Comparison of ENCODE assay signal across 19 mouse cellular contexts in genomic region chr5:65488725-65489124, GRCm38 (mm10). TPM values are rescaled to one million over a fixed set of nuclear protein-coding genes. Genes with fewer than 3 reads are reported as not detected.
DNase-seq lines count a peak whose midpoint lies in the region; TF ChIP-seq lines count a peak whose summit lies in the region.
"Had no signal": no experiment of that assay in that cellular context is flagged by ENCODE, and none has a peak within 500 bp of the region (broad histone marks: within the 10 kb centered on the region; RNA-seq: fewer than 3 reads in every experiment).

No protein-coding gene starts in this region.

- H3K4me1 ChIP-seq in bone marrow, adult 2 months (ENCODE audit: control insufficient read depth, insufficient read depth, low read length), result peaks cover 8% of the 10 kb centered on the region

- peak overlapping the region; percentile 18; the same call in 1 of the 2 replicates for H3K27ac ChIP-seq in layer of hippocampus, adult 2 months
- H3K27ac ChIP-seq in bone marrow, adult 2 months (ENCODE audit: control insufficient read depth, insufficient read depth, low read depth, low read length, poor library complexity), result peak overlapping the region; percentile 44
- H3K27ac ChIP-seq: embryonic facial prominence, embryonic 13.5 days; intestine, embryonic 15.5 days; liver, embryonic 12.5 days; midbrain, embryonic 12.5 days had no signal

- H3K4me3 ChIP-seq in layer of hippocampus, adult 2 months, result no peak overlapping the region
- peak overlapping the region; percentile 25 for H3K4me3 ChIP-seq in bone marrow, adult 2 months (replicated peaks; ENCODE audit: control insufficient read depth, low read depth, low read length)
- H3K4me3 ChIP-seq: embryonic facial prominence, embryonic 13.5 days; intestine, embryonic 15.5 days; liver, embryonic 12.5 days; midbrain, embryonic 12.5 days had no signal

- 33% methylated on average over 7 of the region's 7 CpGs for WGBS in bone marrow, adult 2 months

- peak; percentile 69 for DNase-seq in gastrocnemius, adult 18-20 months (ENCODE audit: low spot score)
- DNase-seq in gastrocnemius, postnatal 4 days (ENCODE audit: low spot score in 2 of 2), result no peak
- DNase-seq in layer of hippocampus, adult 2 months (ENCODE audit: low spot score in 2 of 2), result no peak
- DNase-seq in layer of hippocampus, adult 9-11 months, result no peak
- DNase-seq in heart, postnatal 14 days, result peak; percentile 47 to 48
- no peak for DNase-seq in ovary, adult 18-20 months (ENCODE audit: low spot score)
- DNase-seq in retina, embryonic 14.5 days (ENCODE audit: low spot score), result no peak
- DNase-seq: adrenal gland, adult 8-10 months; cerebellum, adult 9-11 months; lung, postnatal 10 days had no signal

- no peak for TF ChIP-seq CTCF in layer of hippocampus, adult 2 months (conservative IDR thresholded peaks at IDR 0.05)
- TF ChIP-seq CTCF in bone marrow, adult 2 months (IDR thresholded peaks at IDR 0.05; ENCODE audit: control insufficient read depth, insufficient read depth, low read length), result no peak

- TF ChIP-seq POLR2A in bone marrow, adult 2 months (IDR thresholded peaks at IDR 0.05; ENCODE audit: borderline replicate concordance, control insufficient read depth, low read depth, low read length), result no peak

- intact Hi-C loops in heart, postnatal 14 days (cut with DNase I), result no loop called here

RNA-seq across cellular contexts. Expression of gene Gm43552, which starts 3.9 kb away (rescaled TPM):
- not detected for total RNA-seq in gastrocnemius, adult 18-20 months (2021)
- total RNA-seq in gastrocnemius, postnatal 4 days (2021), result 1 to 10 TPM in 1 of 2 experiments, not detected in 1; 3.0 TPM
- 1 to 10 TPM; 4.4 to 5.7 TPM for total RNA-seq in layer of hippocampus, adult 2 months (2021)
- not detected in 2 replicates for polyA plus RNA-seq in bone marrow, adult 2 months (2011; ENCODE audit: insufficient read depth, insufficient read length, low replicate concordance, missing spikeins)
- total RNA-seq in heart, postnatal 14 days (2021), result 1 to 10 TPM in 1 of 2 experiments, not detected in 1; 1.3 TPM
- total RNA-seq: heart, postnatal 10 days; layer of hippocampus, postnatal 10 days; left cerebral cortex, postnatal 36 days had no signal
- polyA plus RNA-seq: embryonic facial prominence, embryonic 13.5 days; forebrain, embryonic 11.5 days; intestine, embryonic 15.5 days; liver, embryonic 12.5 days; midbrain, embryonic 12.5 days had no signal

RNA-seq across cellular contexts. Expression of gene Smim14, which starts 48.3 kb away (rescaled TPM):
- 10 to 100 TPM; 29.6 to 39.0 TPM for total RNA-seq in gastrocnemius, adult 18-20 months (2021)
- total RNA-seq in gastrocnemius, postnatal 4 days (2021), result 10 to 100 TPM; 63.6 to 70.2 TPM
- 100 to 1,000 TPM; 149 to 159 TPM for total RNA-seq in layer of hippocampus, adult 2 months (2021)
- 58.2 and 62.7 TPM in 2 replicates for polyA plus RNA-seq in bone marrow, adult 2 months (2011; ENCODE audit: insufficient read depth, insufficient read length, low replicate concordance, missing spikeins)
- total RNA-seq in heart, postnatal 14 days (2021), result 100 to 1,000 TPM in 1 of 2 experiments, 10 to 100 TPM in 1; 93.4 to 103 TPM

RNA-seq across cellular contexts. Expression of gene Ube2k, which starts 48.3 kb away (rescaled TPM):
- total RNA-seq in gastrocnemius, adult 18-20 months (2021), result 10 to 100 TPM; 61.4 to 72.0 TPM
- total RNA-seq in gastrocnemius, postnatal 4 days (2021), result 10 to 100 TPM; 77.9 to 88.6 TPM
- total RNA-seq in layer of hippocampus, adult 2 months (2021), result 100 to 1,000 TPM; 121 to 127 TPM
- 81.6 and 126 TPM in 2 replicates for polyA plus RNA-seq in bone marrow, adult 2 months (2011; ENCODE audit: insufficient read depth, insufficient read length, low replicate concordance, missing spikeins)
- total RNA-seq in heart, postnatal 14 days (2021), result 10 to 100 TPM; 62.5 to 66.3 TPM

RNA-seq across cellular contexts. Expression of gene Ugdh, which starts 53.0 kb away (rescaled TPM):
- 10 to 100 TPM in 1 of 2 experiments, 1 to 10 TPM in 1; 6.9 to 13.1 TPM for total RNA-seq in gastrocnemius, adult 18-20 months (2021)
- total RNA-seq in gastrocnemius, postnatal 4 days (2021), result 10 to 100 TPM; 40.8 to 41.9 TPM
- total RNA-seq in layer of hippocampus, adult 2 months (2021), result 10 to 100 TPM; 31.8 to 32.7 TPM
- polyA plus RNA-seq in bone marrow, adult 2 months (2011; ENCODE audit: insufficient read depth, insufficient read length, low replicate concordance, missing spikeins), result 7.7 and 14.3 TPM in 2 replicates
- 10 to 100 TPM; 23.2 to 25.1 TPM for total RNA-seq in heart, postnatal 14 days (2021)

Comparison
In these comparisons a context has a peak if more than half of its experiments do, and no peak if none do; other contexts are left out.
1. DNase-seq: peak in gastrocnemius, adult 18-20 months (single experiment) and heart, postnatal 14 days (2 of 2); none in gastrocnemius, postnatal 4 days (0 of 2), layer of hippocampus, adult 2 months (0 of 2), layer of hippocampus, adult 9-11 months (single experiment), ovary, adult 18-20 months (single experiment) and retina, embryonic 14.5 days (single experiment).